29 mouse cellular contexts compared by ENCODE assay signal in the genomic region with DNA sequence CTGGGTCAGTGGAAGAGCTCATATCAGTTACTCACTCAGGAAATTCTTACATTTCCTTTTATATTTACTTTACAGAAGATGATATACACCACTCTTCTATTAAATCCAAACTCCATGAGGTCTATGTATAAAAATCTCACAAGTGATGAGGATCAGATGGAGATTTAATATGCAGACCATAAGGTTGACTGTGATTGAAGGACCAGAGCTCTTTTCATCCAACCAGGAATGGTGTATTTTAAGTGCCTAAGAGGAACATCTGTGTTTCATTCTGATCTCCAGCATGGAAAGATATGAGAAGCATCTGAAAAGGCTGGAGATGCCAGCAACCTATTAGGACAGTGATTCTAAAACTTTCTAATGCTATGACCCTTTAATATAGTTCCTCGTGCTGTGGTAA. TPM values are rescaled to one million over a fixed set of nuclear protein-coding genes. Genes with fewer than 3 reads are reported as not detected.
"Had no signal": no experiment of that assay in that cellular context is flagged by ENCODE, and none has a peak within 500 bp of the region (broad histone marks: within the 10 kb centered on the region; RNA-seq: fewer than 3 reads in every experiment).

No protein-coding gene starts in this region.

- H3K4me1 ChIP-seq: limb, embryonic 13.5 days; liver, embryonic 13.5 days; midbrain, embryonic 12.5 days; midbrain, embryonic 15.5 days; neural tube, embryonic 12.5 days; neural tube, embryonic 15.5 days; stomach, embryonic 15.5 days had no signal

- H3K27ac ChIP-seq: limb, embryonic 13.5 days; liver, embryonic 13.5 days; midbrain, embryonic 12.5 days; midbrain, embryonic 15.5 days; neural tube, embryonic 12.5 days; neural tube, embryonic 15.5 days; stomach, embryonic 15.5 days had no signal

- H3K4me3 ChIP-seq: limb, embryonic 13.5 days; liver, embryonic 13.5 days; midbrain, embryonic 12.5 days; midbrain, embryonic 15.5 days; neural tube, embryonic 12.5 days; neural tube, embryonic 15.5 days; stomach, embryonic 15.5 days had no signal

- H3K36me3 ChIP-seq: limb, embryonic 13.5 days; liver, embryonic 13.5 days; midbrain, embryonic 12.5 days; midbrain, embryonic 15.5 days; neural tube, embryonic 12.5 days; neural tube, embryonic 15.5 days; stomach, embryonic 15.5 days had no signal

- H3K4me2 ChIP-seq: limb, embryonic 13.5 days; liver, embryonic 13.5 days; midbrain, embryonic 12.5 days; midbrain, embryonic 15.5 days; neural tube, embryonic 12.5 days; neural tube, embryonic 15.5 days; stomach, embryonic 15.5 days had no signal

- H3K9me3 ChIP-seq: limb, embryonic 13.5 days; liver, embryonic 13.5 days; midbrain, embryonic 12.5 days; midbrain, embryonic 15.5 days; neural tube, embryonic 12.5 days; neural tube, embryonic 15.5 days; stomach, embryonic 15.5 days had no signal

- H3K9ac ChIP-seq: limb, embryonic 13.5 days; liver, embryonic 13.5 days; midbrain, embryonic 12.5 days; midbrain, embryonic 15.5 days; neural tube, embryonic 12.5 days; neural tube, embryonic 15.5 days; stomach, embryonic 15.5 days had no signal

- H3K27me3 ChIP-seq: limb, embryonic 13.5 days; liver, embryonic 13.5 days; midbrain, embryonic 12.5 days; midbrain, embryonic 15.5 days; neural tube, embryonic 12.5 days; neural tube, embryonic 15.5 days; stomach, embryonic 15.5 days had no signal

- ATAC-seq: midbrain, embryonic 15.5 days had no signal

- DNase-seq: kidney, adult 11 months; kidney, postnatal 14 days; kidney, postnatal 4 days; left cerebral cortex, postnatal 4 days; liver, embryonic 13.5 days; lung, adult 2 months; lung, postnatal 14 days; lung, postnatal 4 days; right cerebral cortex, adult 18-20 months; right cerebral cortex, postnatal 25 days; spleen, adult 18-20 months; thymus, postnatal 25 days had no signal

RNA-seq across cellular contexts. Expression of a gene that starts 5.4 kb away (rescaled TPM):
- total RNA-seq: layer of hippocampus, adult 18-20 months; layer of hippocampus, postnatal 14 days; left cerebral cortex, adult 8-10 months; left cerebral cortex, postnatal 14 days; left cerebral cortex, postnatal 4 days; liver, adult 2 months; megakaryocyte progenitor cell, adult 5-6 weeks; megakaryocyte-erythroid progenitor cell, adult 5-6 weeks had no signal
- polyA plus RNA-seq: kidney, embryonic 14.5 days; limb, embryonic 13.5 days; liver, adult 2 months; liver, embryonic 13.5 days; liver, embryonic 16.5 days; lung, adult 2 months; lung, embryonic 16.5 days; midbrain, embryonic 12.5 days; midbrain, embryonic 15.5 days; neural tube, embryonic 12.5 days; neural tube, embryonic 15.5 days; stomach, embryonic 15.5 days; thymus, postnatal 0 days had no signal

RNA-seq across cellular contexts. Expression of a gene that starts 56.8 kb away (rescaled TPM):
- total RNA-seq: layer of hippocampus, adult 18-20 months; layer of hippocampus, postnatal 14 days; left cerebral cortex, adult 8-10 months; left cerebral cortex, postnatal 14 days; left cerebral cortex, postnatal 4 days; liver, adult 2 months; megakaryocyte progenitor cell, adult 5-6 weeks; megakaryocyte-erythroid progenitor cell, adult 5-6 weeks had no signal
- polyA plus RNA-seq: kidney, embryonic 14.5 days; limb, embryonic 13.5 days; liver, adult 2 months; liver, embryonic 13.5 days; liver, embryonic 16.5 days; lung, adult 2 months; lung, embryonic 16.5 days; midbrain, embryonic 12.5 days; midbrain, embryonic 15.5 days; neural tube, embryonic 12.5 days; neural tube, embryonic 15.5 days; stomach, embryonic 15.5 days; thymus, postnatal 0 days had no signal
